Mouse (Mus musculus): ENCODE measurements around the gene Nanog. TPM values are rescaled to one million over a fixed set of nuclear protein-coding genes. Genes with fewer than 3 reads are reported as not detected.

The Nanog gene
- polyA plus RNA-seq, 1 experiment from 2014 or later = 0.15 TPM

- peak; percentile 67 for DNase-seq (ENCODE audit: low spot score)
- H3K27me3 ChIP-seq (replicated peaks; ENCODE audit: control insufficient read depth, insufficient read depth, low read length) = peaks cover 12% of the 10 kb centered on the region; the same call in 1 of the 2 replicates
- under 1% methylated on average over 23 of the region's 23 CpGs for whole genome bisulfite sequencing
These were observed 35.1 kb downstream of the Nanog start for GRCm38 (mm10) chr6:122742228-122742899.

DNA sequence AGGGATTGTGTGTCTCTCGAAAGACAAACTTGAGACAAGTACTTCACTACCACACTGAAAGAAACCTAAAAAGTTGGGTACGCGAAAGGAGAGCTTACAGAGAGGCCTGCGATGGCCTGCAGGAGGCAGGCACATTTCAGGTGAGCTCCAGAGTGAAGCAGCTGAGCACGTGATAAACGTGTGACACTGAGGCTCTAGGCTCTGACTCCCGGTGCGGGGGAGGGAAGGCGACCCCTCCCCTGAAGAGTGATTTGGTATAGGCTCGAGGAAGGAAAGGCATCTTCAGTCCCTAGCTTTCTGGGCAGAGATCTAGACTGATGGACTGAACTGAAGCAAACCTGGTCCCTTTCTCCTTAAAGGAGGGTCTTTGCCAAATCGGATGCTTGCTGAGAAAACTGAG, 36.1 kb downstream of the Nanog start:
- Histone ChIP-seq H3K4me2 (ENCODE audit: low read length) (no peak overlapping the region), H3K4me1 (replicated peaks; ENCODE audit: control insufficient read depth, insufficient read depth, low read length) (peaks cover 4% of the 10 kb centered on the region; the same call in 1 of the 2 replicates), H3K27ac (ENCODE audit: low read depth) (no peak overlapping the region), H3K9me3 (ENCODE audit: control insufficient read depth, low read length) (no peaks in the 10 kb centered on the region), H3K4me3 (ENCODE audit: low read depth, low read length) (no peak overlapping the region), H3K9ac (ENCODE audit: low read length) (no peak overlapping the region), H3K27me3 (replicated peaks; ENCODE audit: control insufficient read depth, insufficient read depth, low read length) (peaks cover 12% of the 10 kb centered on the region; the same call in 1 of the 2 replicates), H3K36me3 (ENCODE audit: control insufficient read depth, insufficient read depth, low read length) (no peaks in the 10 kb centered on the region)
- no peak for ATAC-seq (replicated peaks; ENCODE audit: low FRiP score, low TSS enrichment, low read depth)
- DNase-seq (ENCODE audit: low spot score) = no peak
- 27% methylated on average over 11 of the region's 11 CpGs for WGBS

More at GRCm38 (mm10) chr6:122742228-122742899, 35.1 kb downstream of the Nanog start:
- Histone ChIP-seq H3K4me1 (replicated peaks; ENCODE audit: control insufficient read depth, insufficient read depth, low read length) (peaks cover 4% of the 10 kb centered on the region; the same call in 1 of the 2 replicates), H3K9me3 (ENCODE audit: control insufficient read depth, low read length) (no peaks in the 10 kb centered on the region), H3K4me3 (ENCODE audit: low read depth, low read length) (peak overlapping the region; percentile 52), H3K36me3 (ENCODE audit: control insufficient read depth, insufficient read depth, low read length) (no peaks in the 10 kb centered on the region), H3K27ac (ENCODE audit: low read depth) (no peak overlapping the region), H3K4me2 (ENCODE audit: low read length) (peak overlapping the region; percentile 84), H3K9ac (ENCODE audit: low read length) (peak overlapping the region; percentile 44)
- ATAC-seq (replicated peaks; ENCODE audit: low FRiP score, low TSS enrichment, low read depth) = 0 out of 2 replicates have a peak, but pooled peaks have one; percentile 21

DNA sequence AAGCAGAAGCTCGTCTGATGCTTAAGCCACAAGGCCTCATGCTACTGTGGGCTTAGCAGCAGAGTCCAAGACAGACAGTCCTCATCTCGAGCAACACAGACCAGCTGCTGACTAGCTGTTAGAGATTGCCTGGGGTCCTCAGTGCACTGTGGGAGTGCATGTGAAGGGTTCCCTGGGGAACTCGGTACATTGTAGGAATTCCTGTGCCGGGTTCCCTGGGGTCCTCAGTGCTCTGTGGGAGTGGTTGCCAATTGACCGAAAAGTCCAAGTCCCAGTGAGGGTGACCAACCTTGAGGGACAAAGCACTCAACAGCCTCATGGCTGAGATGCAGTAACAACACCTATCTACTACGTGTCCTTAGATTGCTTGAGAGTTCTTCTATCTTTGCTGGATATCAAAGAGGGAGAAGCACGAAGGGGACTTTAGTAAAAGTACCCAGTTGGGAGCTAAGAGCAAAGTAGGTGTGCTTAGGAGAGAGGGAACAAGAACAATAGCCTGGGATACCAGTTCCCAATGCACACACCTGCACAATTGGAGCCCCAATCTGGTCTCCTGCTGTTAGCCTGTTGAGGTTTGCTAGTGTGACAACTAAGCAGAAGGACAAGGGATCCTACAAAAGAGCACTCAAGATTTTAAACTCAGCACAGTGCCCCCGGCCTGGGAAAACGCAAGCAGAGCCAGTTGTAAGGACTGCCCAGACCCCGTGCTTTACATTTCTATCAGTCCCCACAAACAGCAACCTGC, 37.4 kb downstream of the Nanog start:
- peaks cover 12% of the 10 kb centered on the region; the same call in 1 of the 2 replicates for H3K27me3 ChIP-seq (replicated peaks; ENCODE audit: control insufficient read depth, insufficient read depth, low read length)
- no peak for DNase-seq (ENCODE audit: low spot score)

DNA sequence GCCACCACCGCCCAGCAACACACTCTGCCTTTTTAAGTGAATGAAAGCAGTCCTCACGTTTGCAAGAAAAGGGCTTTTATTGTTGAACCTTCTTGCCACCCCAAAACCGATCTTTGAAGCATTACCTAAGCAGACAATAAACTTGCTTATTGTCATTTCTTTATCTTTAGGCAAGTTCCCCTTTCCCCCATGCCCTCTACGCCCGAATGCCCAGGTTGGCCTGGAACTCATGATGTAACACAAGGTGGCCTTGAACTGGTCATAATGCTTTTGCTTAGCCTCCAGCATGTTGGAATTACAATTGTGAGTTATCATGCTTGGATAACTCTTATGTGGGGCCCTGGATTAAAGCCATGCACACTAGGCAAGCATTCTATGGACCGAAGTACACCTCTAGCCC, 43.3 kb downstream of the Nanog start:
- ATAC-seq (replicated peaks; ENCODE audit: low FRiP score, low TSS enrichment, low read depth) = no peak
- no peak for DNase-seq (ENCODE audit: low spot score)
- H3K9ac ChIP-seq (ENCODE audit: low read length) = no peak overlapping the region
- H3K4me2 ChIP-seq (ENCODE audit: low read length) = no peak overlapping the region
- no peaks in the 10 kb centered on the region for H3K27me3 ChIP-seq (replicated peaks; ENCODE audit: control insufficient read depth, insufficient read depth, low read length)
- H3K27ac ChIP-seq (ENCODE audit: low read depth) = no peak overlapping the region
- no peaks in the 10 kb centered on the region for H3K9me3 ChIP-seq (ENCODE audit: control insufficient read depth, low read length)
- no peaks in the 10 kb centered on the region for H3K36me3 ChIP-seq (ENCODE audit: control insufficient read depth, insufficient read depth, low read length)
- 88% methylated on average over 6 of the region's 6 CpGs for WGBS
- H3K4me1 ChIP-seq (replicated peaks; ENCODE audit: control insufficient read depth, insufficient read depth, low read length) = no peaks in the 10 kb centered on the region
- no peak overlapping the region for H3K4me3 ChIP-seq (ENCODE audit: low read depth, low read length)

More for the DNA sequence above, 37.4 kb downstream of the Nanog start:
- peaks cover 4% of the 10 kb centered on the region; the same call in 1 of the 2 replicates for H3K4me1 ChIP-seq (replicated peaks; ENCODE audit: control insufficient read depth, insufficient read depth, low read length)
- H3K4me3 ChIP-seq (ENCODE audit: low read depth, low read length) = no peak overlapping the region
- H3K27ac ChIP-seq (ENCODE audit: low read depth) = no peak overlapping the region
- no peak for ATAC-seq (replicated peaks; ENCODE audit: low FRiP score, low TSS enrichment, low read depth)
- 44% methylated on average over 10 of the region's 10 CpGs for WGBS
- H3K9me3 ChIP-seq (ENCODE audit: control insufficient read depth, low read length) = no peaks in the 10 kb centered on the region
- no peaks in the 10 kb centered on the region for H3K36me3 ChIP-seq (ENCODE audit: control insufficient read depth, insufficient read depth, low read length)
- H3K4me2 ChIP-seq (ENCODE audit: low read length) = no peak overlapping the region
- no peak overlapping the region for H3K9ac ChIP-seq (ENCODE audit: low read length)

GRCm38 (mm10) chr6:122755913-122756312, 48.6 kb downstream of the Nanog start:
- no peak for ATAC-seq (replicated peaks; ENCODE audit: low FRiP score, low TSS enrichment, low read depth)

GRCm38 (mm10) chr6:122758732-122759131, 51.4 kb downstream of the Nanog start:
- DNase-seq (ENCODE audit: low spot score) = no peak
- no peak for ATAC-seq (replicated peaks; ENCODE audit: low FRiP score, low TSS enrichment, low read depth)
- no peak overlapping the region for H3K27ac ChIP-seq (ENCODE audit: low read depth)
- H3K4me3 ChIP-seq (ENCODE audit: low read depth, low read length) = no peak overlapping the region
- no peaks in the 10 kb centered on the region for H3K4me1 ChIP-seq (replicated peaks; ENCODE audit: control insufficient read depth, insufficient read depth, low read length)
- 0 out of 2 replicates have a peak, but pooled peaks cover 2% of the 10 kb centered on the region for H3K27me3 ChIP-seq (replicated peaks; ENCODE audit: control insufficient read depth, insufficient read depth, low read length)
- no peak overlapping the region for H3K4me2 ChIP-seq (ENCODE audit: low read length)
- 82% methylated on average over 5 of the region's 5 CpGs for WGBS
- H3K9me3 ChIP-seq (ENCODE audit: control insufficient read depth, low read length) = no peaks in the 10 kb centered on the region
- H3K36me3 ChIP-seq (ENCODE audit: control insufficient read depth, insufficient read depth, low read length) = no peaks in the 10 kb centered on the region
- no peak overlapping the region for H3K9ac ChIP-seq (ENCODE audit: low read length)

More at GRCm38 (mm10) chr6:122755913-122756312, 48.6 kb downstream of the Nanog start:
- WGBS = 32% methylated on average over 2 of the region's 2 CpGs
- Histone ChIP-seq H3K4me1 (replicated peaks; ENCODE audit: control insufficient read depth, insufficient read depth, low read length) (no peaks in the 10 kb centered on the region), H3K9me3 (ENCODE audit: control insufficient read depth, low read length) (no peaks in the 10 kb centered on the region), H3K36me3 (ENCODE audit: control insufficient read depth, insufficient read depth, low read length) (no peaks in the 10 kb centered on the region), H3K4me3 (ENCODE audit: low read depth, low read length) (no peak overlapping the region), H3K27me3 (replicated peaks; ENCODE audit: control insufficient read depth, insufficient read depth, low read length) (no peaks in the 10 kb centered on the region), H3K9ac (ENCODE audit: low read length) (no peak overlapping the region), H3K27ac (ENCODE audit: low read depth) (no peak overlapping the region), H3K4me2 (ENCODE audit: low read length) (no peak overlapping the region)
- DNase-seq (ENCODE audit: low spot score) = no peak

DNA sequence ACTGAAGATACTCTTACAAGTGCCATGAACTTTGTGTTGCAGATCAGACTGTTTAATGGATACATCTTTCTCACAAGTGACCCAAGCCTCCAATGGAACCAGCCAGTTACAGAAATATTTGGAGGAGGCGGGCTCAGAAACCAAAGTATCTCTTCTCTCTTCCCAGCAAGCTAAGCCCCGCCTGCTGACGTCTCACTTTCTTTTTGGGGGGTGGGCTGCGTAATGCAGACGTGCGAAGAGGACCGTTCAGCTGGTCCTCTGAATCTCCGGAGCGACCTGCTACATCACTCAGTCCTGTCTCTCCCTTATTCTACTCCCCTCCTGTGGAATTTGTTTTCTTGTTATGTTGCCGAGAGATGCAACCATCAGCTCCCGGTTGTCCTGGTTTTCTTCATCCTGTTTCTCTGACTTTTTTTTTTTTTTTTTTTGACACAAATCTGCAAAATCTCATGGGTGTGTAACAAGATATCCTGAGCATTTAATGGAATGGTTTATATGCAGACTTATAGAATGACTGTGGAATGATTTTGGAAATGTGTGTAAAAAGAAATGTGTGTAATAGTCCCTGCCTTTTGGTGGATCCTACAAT, 53.8 kb downstream of the Nanog start:
- Histone ChIP-seq H3K4me1 (replicated peaks; ENCODE audit: control insufficient read depth, insufficient read depth, low read length) (peaks cover 11% of the 10 kb centered on the region; the same call in 1 of the 2 replicates), H3K9me3 (ENCODE audit: control insufficient read depth, low read length) (no peaks in the 10 kb centered on the region), H3K9ac (ENCODE audit: low read length) (no peak overlapping the region), H3K4me3 (ENCODE audit: low read depth, low read length) (peak overlapping the region; percentile 30), H3K27me3 (replicated peaks; ENCODE audit: control insufficient read depth, insufficient read depth, low read length) (peaks cover 2% of the 10 kb centered on the region; the same call in 1 of the 2 replicates), H3K27ac (ENCODE audit: low read depth) (no peak overlapping the region), H3K36me3 (ENCODE audit: control insufficient read depth, insufficient read depth, low read length) (no peaks in the 10 kb centered on the region), H3K4me2 (ENCODE audit: low read length) (peak overlapping the region; percentile 40)
- WGBS = 5% methylated on average over 11 of the region's 11 CpGs
- DNase-seq (ENCODE audit: low spot score) = peak; percentile 83
- peak; percentile 40; the same call in 1 of the 2 replicates for ATAC-seq (replicated peaks; ENCODE audit: low FRiP score, low TSS enrichment, low read depth)

GRCm38 (mm10) chr6:122761901-122762300, 54.6 kb downstream of the Nanog start:
- ATAC-seq (replicated peaks; ENCODE audit: low FRiP score, low TSS enrichment, low read depth) (no peak), DNase-seq (ENCODE audit: low spot score) (no peak)
- H3K9ac ChIP-seq (ENCODE audit: low read length) = no peak overlapping the region
- no peaks in the 10 kb centered on the region for H3K36me3 ChIP-seq (ENCODE audit: control insufficient read depth, insufficient read depth, low read length)
- H3K4me1 ChIP-seq (replicated peaks; ENCODE audit: control insufficient read depth, insufficient read depth, low read length) = peaks cover 11% of the 10 kb centered on the region; the same call in 1 of the 2 replicates
- no peak overlapping the region for H3K4me2 ChIP-seq (ENCODE audit: low read length)
- no peaks in the 10 kb centered on the region for H3K9me3 ChIP-seq (ENCODE audit: control insufficient read depth, low read length)
- H3K27me3 ChIP-seq (replicated peaks; ENCODE audit: control insufficient read depth, insufficient read depth, low read length) = peaks cover 2% of the 10 kb centered on the region; the same call in 1 of the 2 replicates
- H3K27ac ChIP-seq (ENCODE audit: low read depth) = no peak overlapping the region
- H3K4me3 ChIP-seq (ENCODE audit: low read depth, low read length) = no peak overlapping the region
